19 mouse cellular contexts compared by ENCODE assay signal in the genomic region with DNA sequence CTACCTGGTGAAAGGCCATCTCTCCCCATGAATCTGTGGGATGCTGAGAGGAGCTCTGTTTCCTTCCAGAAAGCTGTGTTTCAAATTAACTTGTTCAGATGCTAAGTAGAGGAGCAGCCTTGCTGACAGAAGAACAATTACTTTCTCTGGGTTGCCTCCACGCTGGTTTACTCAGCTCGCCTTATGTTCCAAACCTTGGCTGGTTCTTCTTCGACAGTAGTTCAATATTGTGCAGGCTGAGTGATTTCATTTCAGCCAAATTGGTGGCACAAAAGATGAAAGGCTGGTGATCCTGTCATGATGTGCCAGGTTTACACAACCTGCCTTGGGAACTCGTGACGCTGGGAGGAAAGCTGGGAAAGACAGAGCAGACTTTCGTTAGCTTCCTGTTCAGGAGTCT.
DNase-seq lines count a peak whose midpoint lies in the region; ATAC-seq and TF ChIP-seq lines count a peak whose summit lies in the region.
"Had no signal": no experiment of that assay in that cellular context is flagged by ENCODE, and none has a peak within 500 bp of the region (broad histone marks: within the 10 kb centered on the region; RNA-seq: fewer than 3 reads in every experiment).

No protein-coding gene starts in this region.

- no peak for TF ChIP-seq CTCF in lung, adult 2 months (IDR thresholded peaks at IDR 0.05; ENCODE audit: insufficient read depth, low read length)

- TF ChIP-seq POLR2A in lung, adult 2 months (IDR thresholded peaks at IDR 0.05; ENCODE audit: borderline replicate concordance, extremely low read depth, low read depth, low read length): no peak

- H3K27ac ChIP-seq in forebrain, embryonic 13.5 days: peak overlapping the region; percentile 31; the same call in 1 of the 2 replicates
- H3K27ac ChIP-seq in forebrain, embryonic 11.5 days (ENCODE audit: low read depth, low read length): no peak overlapping the region
- peak overlapping the region; percentile 24; the same call in 1 of the 2 replicates for H3K27ac ChIP-seq in midbrain, embryonic 16.5 days (ENCODE audit: low read length)
- H3K27ac ChIP-seq: heart, embryonic 15.5 days; kidney, embryonic 15.5 days; limb, embryonic 12.5 days; liver, embryonic 15.5 days had no signal

- H3K9me3 ChIP-seq in forebrain, embryonic 13.5 days (replicated peaks): peaks cover 14% of the 10 kb centered on the region; the same call in 1 of the 2 replicates
- H3K9me3 ChIP-seq in forebrain, embryonic 11.5 days (ENCODE audit: control insufficient read depth, low read length): peaks cover 9% of the 10 kb centered on the region
- peaks cover 4% of the 10 kb centered on the region; the same call in 1 of the 2 replicates for H3K9me3 ChIP-seq in midbrain, embryonic 16.5 days (replicated peaks; ENCODE audit: control insufficient read depth, low read length, poor library complexity, severe bottlenecking)
- H3K9me3 ChIP-seq: heart, embryonic 15.5 days; kidney, embryonic 15.5 days; liver, embryonic 15.5 days had no signal

- H3K36me3 ChIP-seq in forebrain, embryonic 13.5 days (ENCODE audit: poor library complexity, severe bottlenecking): no peaks in the 10 kb centered on the region
- H3K36me3 ChIP-seq in forebrain, embryonic 11.5 days (ENCODE audit: control insufficient read depth, insufficient read depth, low read length): no peaks in the 10 kb centered on the region
- no peaks in the 10 kb centered on the region for H3K36me3 ChIP-seq in midbrain, embryonic 16.5 days (ENCODE audit: control insufficient read depth, insufficient read depth, low read length)
- H3K36me3 ChIP-seq: heart, embryonic 15.5 days; kidney, embryonic 15.5 days; limb, embryonic 12.5 days; liver, embryonic 15.5 days had no signal

- H3K9ac ChIP-seq in forebrain, embryonic 13.5 days: 0 out of 2 replicates have a peak overlapping the region, but pooled peaks have one; percentile 21
- no peak overlapping the region for H3K9ac ChIP-seq in forebrain, embryonic 11.5 days (ENCODE audit: low read length)
- no peak overlapping the region for H3K9ac ChIP-seq in midbrain, embryonic 16.5 days (ENCODE audit: low read depth, low read length)
- H3K9ac ChIP-seq: heart, embryonic 15.5 days; kidney, embryonic 15.5 days; limb, embryonic 12.5 days; liver, embryonic 15.5 days had no signal

- 33% methylated on average over 6 of the region's 6 CpGs for WGBS in forebrain, embryonic 13.5 days
- WGBS in forebrain, embryonic 11.5 days: 51% methylated on average over 6 of the region's 6 CpGs
- WGBS in midbrain, embryonic 16.5 days: 26% methylated on average over 6 of the region's 6 CpGs
- 70% methylated on average over 6 of the region's 6 CpGs for WGBS in lung, adult 2 months

- no peak overlapping the region for H3K4me2 ChIP-seq in forebrain, embryonic 13.5 days
- H3K4me2 ChIP-seq in forebrain, embryonic 11.5 days (ENCODE audit: low read depth, low read length, severe bottlenecking): no peak overlapping the region
- H3K4me2 ChIP-seq in midbrain, embryonic 16.5 days (ENCODE audit: low read length): no peak overlapping the region
- H3K4me2 ChIP-seq: heart, embryonic 15.5 days; kidney, embryonic 15.5 days; limb, embryonic 12.5 days; liver, embryonic 15.5 days had no signal

- DNase-seq in forebrain, embryonic 11.5 days (ENCODE audit: low spot score): no peak
- DNase-seq in layer of hippocampus, adult 18-20 months (ENCODE audit: low spot score in 2 of 2): peak; percentile 9 to 50
- DNase-seq in layer of hippocampus, adult 9-10 months (ENCODE audit: low spot score): no peak
- DNase-seq in brain, embryonic 18.5 days (ENCODE audit: low read depth, low spot score): peak; percentile 30
- no peak for DNase-seq in lung, adult 2 months
- DNase-seq: adrenal gland, postnatal 25 days; heart, adult 18-20 months; lung, postnatal 10 days; retina, postnatal 1 day; thymus, postnatal 4 days had no signal

- no peaks in the 10 kb centered on the region for H3K27me3 ChIP-seq in forebrain, embryonic 13.5 days
- H3K27me3 ChIP-seq in forebrain, embryonic 11.5 days (ENCODE audit: control insufficient read depth, insufficient read depth, low read length): no peaks in the 10 kb centered on the region
- no peaks in the 10 kb centered on the region for H3K27me3 ChIP-seq in midbrain, embryonic 16.5 days (ENCODE audit: control insufficient read depth, insufficient read depth, low read depth, low read length)
- H3K27me3 ChIP-seq: heart, embryonic 15.5 days; kidney, embryonic 15.5 days; limb, embryonic 12.5 days; liver, embryonic 15.5 days had no signal

- peaks cover 15% of the 10 kb centered on the region for H3K4me1 ChIP-seq in forebrain, embryonic 13.5 days
- H3K4me1 ChIP-seq in forebrain, embryonic 11.5 days (replicated peaks; ENCODE audit: control insufficient read depth, insufficient read depth, low read length): no peaks in the 10 kb centered on the region; the same call in 1 of the 2 replicates
- peaks cover 5% of the 10 kb centered on the region; the same call in 1 of the 2 replicates for H3K4me1 ChIP-seq in midbrain, embryonic 16.5 days (ENCODE audit: control insufficient read depth, insufficient read depth, low read length)
- no peaks in the 10 kb centered on the region for H3K4me1 ChIP-seq in lung, adult 2 months (ENCODE audit: control insufficient read depth, insufficient read depth, low read length)
- H3K4me1 ChIP-seq: heart, embryonic 15.5 days; kidney, embryonic 15.5 days; limb, embryonic 12.5 days; liver, embryonic 15.5 days had no signal

- peak; percentile 38; the same call in 1 of the 2 replicates for ATAC-seq in forebrain, embryonic 13.5 days
- ATAC-seq in forebrain, embryonic 11.5 days (replicated peaks; ENCODE audit: low FRiP score): no peak
- ATAC-seq in midbrain, embryonic 16.5 days: peak; percentile 25; the same call in 1 of the 2 replicates
- ATAC-seq: activated CD4-positive, CD25-positive, alpha-beta regulatory T cell, adult 4 months; intestine, embryonic 16.5 days; Patski had no signal

- no peak overlapping the region for H3K4me3 ChIP-seq in forebrain, embryonic 13.5 days
- H3K4me3 ChIP-seq in forebrain, embryonic 11.5 days (ENCODE audit: low read depth, low read length): no peak overlapping the region
- H3K4me3 ChIP-seq in midbrain, embryonic 16.5 days (ENCODE audit: low read depth, low read length): no peak overlapping the region
- no peak overlapping the region for H3K4me3 ChIP-seq in lung, adult 2 months (replicated peaks; ENCODE audit: extremely low read depth, low read depth, low read length)
- H3K4me3 ChIP-seq: heart, embryonic 15.5 days; kidney, embryonic 15.5 days; limb, embryonic 12.5 days; liver, embryonic 15.5 days had no signal

Comparison
In these comparisons a context has a peak if more than half of its experiments do, and no peak if none do; other contexts are left out.
1. DNase-seq: peak in layer of hippocampus, adult 18-20 months (2 of 2) and brain, embryonic 18.5 days (single experiment); none in forebrain, embryonic 11.5 days (single experiment), layer of hippocampus, adult 9-10 months (single experiment) and lung, adult 2 months (single experiment).